ENCODE assay signal across 16 mouse cellular contexts in the genomic region with DNA sequence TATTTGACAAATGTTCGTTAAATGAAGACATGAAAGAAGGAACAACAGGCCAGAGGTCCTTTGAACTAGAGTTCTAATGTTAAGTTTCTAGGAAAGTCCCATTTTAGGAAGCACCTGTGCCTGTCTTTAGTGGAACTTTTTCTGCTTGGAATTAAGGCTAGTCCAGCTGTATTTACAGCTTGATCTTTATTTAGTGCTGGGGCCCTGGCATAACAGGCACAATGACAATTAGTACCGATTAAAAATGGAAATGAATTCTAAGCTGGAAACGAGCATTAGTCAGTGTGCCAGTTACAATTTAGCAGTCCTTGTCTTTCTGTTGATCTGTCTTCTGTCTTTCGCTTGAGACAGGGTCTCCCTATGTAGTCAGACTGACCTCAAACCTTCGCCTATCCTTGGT.
DNase-seq lines count a peak whose midpoint lies in the region; ATAC-seq and TF ChIP-seq lines count a peak whose summit lies in the region.
"Had no signal": no experiment of that assay in that cellular context is flagged by ENCODE, and none has a peak within 500 bp of the region (broad histone marks: within the 10 kb centered on the region; RNA-seq: fewer than 3 reads in every experiment).

No protein-coding gene starts in this region.

- 49% methylated on average over 5 of the region's 5 CpGs for WGBS in forebrain, embryonic 14.5 days
- WGBS in forebrain, embryonic 12.5 days: 74% methylated on average over 5 of the region's 5 CpGs
- 47% methylated on average over 5 of the region's 5 CpGs for WGBS in forebrain, embryonic 16.5 days
- WGBS in forebrain, embryonic 10.5 days: 94% methylated on average over 5 of the region's 5 CpGs
- 89% methylated on average over 5 of the region's 5 CpGs for WGBS in midbrain, embryonic 10.5 days

- no peak overlapping the region for H3K27ac ChIP-seq in forebrain, embryonic 14.5 days (ENCODE audit: low read depth, low read length)
- no peak overlapping the region for H3K27ac ChIP-seq in forebrain, embryonic 12.5 days
- no peak overlapping the region for H3K27ac ChIP-seq in forebrain, embryonic 16.5 days (ENCODE audit: low read length)
- no peak overlapping the region for H3K27ac ChIP-seq in forebrain, embryonic 10.5 days
- H3K27ac ChIP-seq in layer of hippocampus, adult 2 months: peak overlapping the region; percentile 78
- no peak overlapping the region for H3K27ac ChIP-seq in midbrain, embryonic 10.5 days (replicated peaks)
- H3K27ac ChIP-seq: embryonic facial prominence, embryonic 10.5 days; embryonic facial prominence, embryonic 12.5 days had no signal

- H3K4me2 ChIP-seq in forebrain, embryonic 14.5 days (ENCODE audit: low read length): no peak overlapping the region
- H3K4me2 ChIP-seq in forebrain, embryonic 12.5 days: no peak overlapping the region
- no peak overlapping the region for H3K4me2 ChIP-seq in forebrain, embryonic 16.5 days (ENCODE audit: low read length)
- H3K4me2 ChIP-seq: embryonic facial prominence, embryonic 12.5 days had no signal

- H3K4me3 ChIP-seq in forebrain, embryonic 14.5 days (ENCODE audit: low read depth, low read length): no peak overlapping the region
- no peak overlapping the region for H3K4me3 ChIP-seq in forebrain, embryonic 12.5 days (replicated peaks)
- no peak overlapping the region for H3K4me3 ChIP-seq in forebrain, embryonic 16.5 days (replicated peaks; ENCODE audit: low read length)
- H3K4me3 ChIP-seq in forebrain, embryonic 10.5 days: no peak overlapping the region
- no peak overlapping the region for H3K4me3 ChIP-seq in layer of hippocampus, adult 2 months
- H3K4me3 ChIP-seq in midbrain, embryonic 10.5 days: no peak overlapping the region
- H3K4me3 ChIP-seq: embryonic facial prominence, embryonic 10.5 days; embryonic facial prominence, embryonic 12.5 days had no signal

- H3K27me3 ChIP-seq in forebrain, embryonic 14.5 days (replicated peaks; ENCODE audit: control insufficient read depth, insufficient read depth, low read length): no peaks in the 10 kb centered on the region
- no peaks in the 10 kb centered on the region for H3K27me3 ChIP-seq in forebrain, embryonic 12.5 days
- H3K27me3 ChIP-seq in forebrain, embryonic 16.5 days (replicated peaks; ENCODE audit: control insufficient read depth, insufficient read depth, low read length): no peaks in the 10 kb centered on the region
- no peaks in the 10 kb centered on the region for H3K27me3 ChIP-seq in forebrain, embryonic 10.5 days (ENCODE audit: poor library complexity, severe bottlenecking)
- H3K27me3 ChIP-seq in midbrain, embryonic 10.5 days (ENCODE audit: low read depth, poor library complexity, severe bottlenecking): no peaks in the 10 kb centered on the region
- H3K27me3 ChIP-seq: embryonic facial prominence, embryonic 12.5 days had no signal

- H3K4me1 ChIP-seq in forebrain, embryonic 14.5 days (ENCODE audit: control insufficient read depth, insufficient read depth, low read length): peaks cover 7% of the 10 kb centered on the region; the same call in 1 of the 2 replicates
- no peaks in the 10 kb centered on the region for H3K4me1 ChIP-seq in forebrain, embryonic 12.5 days
- H3K4me1 ChIP-seq in forebrain, embryonic 16.5 days (replicated peaks; ENCODE audit: control insufficient read depth, insufficient read depth, low read length): peaks cover 13% of the 10 kb centered on the region
- no peaks in the 10 kb centered on the region for H3K4me1 ChIP-seq in forebrain, embryonic 10.5 days
- no peaks in the 10 kb centered on the region for H3K4me1 ChIP-seq in midbrain, embryonic 10.5 days
- H3K4me1 ChIP-seq: embryonic facial prominence, embryonic 10.5 days had no signal

- no peak overlapping the region for H3K9ac ChIP-seq in forebrain, embryonic 14.5 days (ENCODE audit: low read length)
- H3K9ac ChIP-seq in forebrain, embryonic 12.5 days: no peak overlapping the region
- no peak overlapping the region for H3K9ac ChIP-seq in forebrain, embryonic 16.5 days (replicated peaks; ENCODE audit: low read depth, low read length)
- H3K9ac ChIP-seq: embryonic facial prominence, embryonic 12.5 days; forebrain, postnatal 0 days had no signal

- TF ChIP-seq CTCF in layer of hippocampus, adult 2 months (conservative IDR thresholded peaks at IDR 0.05): no peak

- ATAC-seq in forebrain, embryonic 14.5 days: no peak
- no peak for ATAC-seq in forebrain, embryonic 12.5 days (ENCODE audit: low FRiP score)
- ATAC-seq in forebrain, embryonic 16.5 days: 0 out of 2 replicates have a peak, but pooled peaks have one; percentile 41
- ATAC-seq: forebrain, postnatal 0 days had no signal

- H3K36me3 ChIP-seq in forebrain, embryonic 14.5 days (ENCODE audit: control insufficient read depth, insufficient read depth, low read length): no peaks in the 10 kb centered on the region
- no peaks in the 10 kb centered on the region for H3K36me3 ChIP-seq in forebrain, embryonic 12.5 days (replicated peaks)
- H3K36me3 ChIP-seq in forebrain, embryonic 16.5 days (ENCODE audit: control insufficient read depth, insufficient read depth): no peaks in the 10 kb centered on the region
- H3K36me3 ChIP-seq in forebrain, embryonic 10.5 days (replicated peaks): no peaks in the 10 kb centered on the region
- H3K36me3 ChIP-seq in midbrain, embryonic 10.5 days: peaks cover 2% of the 10 kb centered on the region; the same call in 1 of the 2 replicates
- H3K36me3 ChIP-seq: embryonic facial prominence, embryonic 10.5 days; embryonic facial prominence, embryonic 12.5 days had no signal

- DNase-seq in forebrain, embryonic 14.5 days (ENCODE audit: low spot score): peak; percentile 14
- DNase-seq in forebrain, embryonic 10.5 days (ENCODE audit: extremely low spot score, low spot score): no peak
- DNase-seq in layer of hippocampus, adult 2 months (ENCODE audit: low spot score in 2 of 2): no peak
- no peak for DNase-seq in layer of hippocampus, adult 8-10 months (ENCODE audit: low spot score in 2 of 2)
- DNase-seq in midbrain, embryonic 10.5 days (ENCODE audit: low spot score): no peak
- DNase-seq: adrenal gland, postnatal 25 days; B cell, adult 2 months; cerebellum, adult 11-12 months; cerebellum, adult 2 months; cerebellum, adult 9-10 months; cerebellum, postnatal 25 days; forebrain, postnatal 0 days had no signal

- no peaks in the 10 kb centered on the region for H3K9me3 ChIP-seq in forebrain, embryonic 14.5 days (replicated peaks; ENCODE audit: control insufficient read depth, low read length)
- H3K9me3 ChIP-seq in forebrain, embryonic 12.5 days: no peaks in the 10 kb centered on the region
- H3K9me3 ChIP-seq in forebrain, embryonic 16.5 days (ENCODE audit: control insufficient read depth, low read length): no peaks in the 10 kb centered on the region
- no peaks in the 10 kb centered on the region for H3K9me3 ChIP-seq in forebrain, embryonic 10.5 days
- no peaks in the 10 kb centered on the region for H3K9me3 ChIP-seq in midbrain, embryonic 10.5 days (replicated peaks)
- H3K9me3 ChIP-seq: embryonic facial prominence, embryonic 10.5 days; embryonic facial prominence, embryonic 12.5 days had no signal
